Mouse (Mus musculus) frontal cortex, adult 2 months (tissue): ENCODE data around the gene Grn. TPM values are rescaled to one million over a fixed set of nuclear protein-coding genes. Genes with fewer than 3 reads are reported as not detected.
"Not testable (repeated sequence)": the region's sequence is repeated elsewhere in the genome, so short reads cannot be mapped to it uniquely, and the experiment has no call there.

ENCODE experiments used
- DNase-seq, 2 experiments: peaks; one replicate each; pipeline ENCODE4 v3.0.0; 2022; ENCODE audit warnings: low spot score in 1 of 2; ENCODE audit errors: extremely low spot score in 1 of 2
- polyA plus RNA-seq: library from polyadenylated mRNA; depleted of rRNA; stranded (reverse); fragments of >200 nt; gene quantifications from 2 replicates; pipeline ENCODE4 v1.2.3, GENCODE M21; 2012

Grn gene
- polyA plus RNA-seq, 1 experiment: 78.2 TPM

DNA sequence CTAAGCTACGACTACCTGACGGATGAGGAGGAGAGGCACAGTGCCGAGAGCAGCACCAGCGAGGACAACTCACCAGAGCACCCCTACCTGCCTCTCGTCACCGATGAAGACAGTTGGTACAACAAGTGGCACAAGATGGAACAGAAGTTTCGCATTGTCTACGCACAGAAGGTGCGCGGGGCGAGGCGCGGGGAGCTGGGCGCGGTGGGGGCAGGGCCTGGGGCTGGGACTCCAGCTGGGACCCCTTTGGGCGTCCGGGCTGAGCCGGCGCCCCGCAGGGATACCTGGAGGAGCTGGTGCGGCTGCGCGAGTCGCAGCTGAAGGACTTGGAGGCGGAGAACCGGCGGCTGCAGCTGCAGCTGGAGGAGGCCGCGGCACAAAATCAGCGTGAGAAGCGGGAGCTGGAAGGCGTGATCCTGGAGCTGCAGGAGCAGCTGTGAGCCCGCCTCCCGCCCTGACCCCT is 30.5 kb upstream of the Grn start:
- peak in 1 of 2 experiments; percentile 51 for DNase-seq

DNA sequence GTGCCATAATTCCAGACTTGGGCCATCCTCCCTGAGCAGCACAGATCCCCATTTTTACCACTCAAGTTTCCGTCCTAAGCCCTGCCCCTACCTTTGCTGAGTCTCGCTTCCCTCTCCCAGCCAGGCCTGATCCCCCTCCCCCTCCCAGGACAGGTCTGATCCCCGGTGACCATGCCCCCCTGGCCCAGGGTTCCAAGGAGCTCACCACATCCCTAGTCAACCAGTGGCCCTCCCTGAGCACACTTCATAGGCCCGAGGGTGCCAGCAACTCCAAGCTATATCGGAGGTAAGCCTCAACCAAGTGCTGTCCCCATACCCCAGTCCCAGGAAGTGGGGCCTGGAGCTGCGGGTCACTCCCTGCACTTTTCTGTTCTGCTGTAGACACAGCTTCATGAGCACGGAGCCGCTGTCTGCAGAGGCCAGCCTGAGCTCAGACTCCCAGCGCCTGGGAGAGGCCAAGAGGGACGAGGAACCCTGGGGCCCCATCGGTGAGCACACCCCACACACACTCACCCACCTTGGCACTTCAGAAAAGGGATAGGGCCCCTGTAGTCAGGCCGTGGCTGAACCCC is 29.5 kb upstream of the Grn start:
- DNase-seq: no peak

GRCm38 (mm10) chr11:102401898-102402500 is 28.1 kb upstream of the Grn start:
- no peak for DNase-seq

DNA sequence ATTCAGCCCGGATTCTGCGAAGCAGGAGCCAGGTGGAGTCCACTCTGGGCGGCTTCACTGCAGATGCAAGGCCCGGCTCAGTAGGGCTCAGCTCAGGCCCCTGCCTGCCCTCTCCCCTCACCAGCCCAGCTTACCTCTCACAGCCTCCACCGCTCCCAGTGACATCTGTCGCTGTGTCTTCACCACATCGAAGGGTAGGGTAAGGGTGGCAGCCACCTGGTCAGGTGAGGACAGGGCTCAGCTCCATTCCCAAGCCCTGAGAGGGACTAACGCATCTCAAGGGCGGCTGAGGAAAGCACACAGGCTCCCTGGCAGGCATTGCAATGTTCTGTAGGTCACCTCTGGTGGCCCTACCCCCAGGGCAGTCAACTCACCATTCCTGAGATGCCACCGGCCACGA is 26.5 kb upstream of the Grn start:
- DNase-seq: no peak

DNA sequence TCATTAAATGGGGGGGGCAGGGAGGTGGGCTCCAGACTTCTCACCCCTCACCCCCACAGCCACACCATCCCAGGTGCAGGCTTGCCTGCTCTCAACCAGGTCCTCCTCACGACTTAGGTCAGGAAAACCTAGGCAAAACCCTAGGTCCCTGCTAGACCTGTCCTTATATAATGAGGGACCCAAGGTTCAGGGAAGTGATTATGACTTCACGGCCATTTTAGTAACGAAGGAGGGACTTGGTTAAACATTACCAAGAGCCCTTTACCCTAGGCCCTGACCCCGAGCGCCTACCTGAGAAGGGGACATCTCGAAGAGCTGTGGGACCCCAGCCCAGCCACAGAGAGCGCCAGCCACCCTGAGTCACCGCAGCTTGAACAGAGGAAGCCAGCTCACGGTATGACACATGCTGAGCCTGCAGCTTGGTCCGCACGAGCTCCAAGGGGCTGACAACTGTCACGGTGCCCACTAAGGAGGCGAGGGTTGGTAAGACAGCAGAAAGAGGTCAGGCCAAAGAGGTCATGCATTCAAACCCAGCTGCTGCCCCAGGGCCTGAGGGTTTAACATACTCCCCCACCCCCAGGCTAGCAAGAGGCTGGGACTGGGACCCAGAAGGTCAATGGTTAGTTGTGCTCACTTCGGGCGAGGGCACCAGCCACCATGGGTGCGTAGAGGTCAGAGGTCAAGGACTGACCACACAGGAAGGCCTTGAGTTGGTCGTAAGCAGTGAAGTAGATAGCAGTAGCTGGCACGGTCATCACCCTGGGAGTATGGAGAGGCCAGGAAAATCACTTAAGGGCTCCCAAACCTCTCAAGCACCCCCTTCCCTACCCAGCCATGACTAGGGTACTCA is 25.7 kb upstream of the Grn start:
- DNase-seq: no peak

- no peak for DNase-seq
Measured at GRCm38 (mm10) chr11:102405544-102406285, 24.4 kb upstream of the Grn start.

DNA sequence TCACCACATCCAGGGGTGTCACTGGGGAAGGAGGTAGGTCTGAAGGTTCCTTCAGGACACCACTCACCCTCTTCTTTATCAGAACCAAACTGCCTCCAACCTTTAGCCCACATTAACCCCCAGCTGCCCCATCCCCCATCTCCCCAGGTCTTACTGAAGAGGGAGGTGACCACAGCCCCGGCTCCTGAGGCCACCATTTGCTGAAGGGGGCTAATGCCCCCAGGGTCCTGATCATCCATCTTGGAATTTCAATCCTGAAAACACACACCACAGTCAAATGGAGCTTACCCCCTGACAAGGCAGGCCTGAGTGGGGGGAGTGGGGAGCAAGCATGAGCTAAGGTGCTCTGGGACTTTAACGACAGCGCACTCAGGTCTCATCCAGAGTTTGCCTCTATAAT is 23.7 kb upstream of the Grn start:
- DNase-seq: no peak

DNA sequence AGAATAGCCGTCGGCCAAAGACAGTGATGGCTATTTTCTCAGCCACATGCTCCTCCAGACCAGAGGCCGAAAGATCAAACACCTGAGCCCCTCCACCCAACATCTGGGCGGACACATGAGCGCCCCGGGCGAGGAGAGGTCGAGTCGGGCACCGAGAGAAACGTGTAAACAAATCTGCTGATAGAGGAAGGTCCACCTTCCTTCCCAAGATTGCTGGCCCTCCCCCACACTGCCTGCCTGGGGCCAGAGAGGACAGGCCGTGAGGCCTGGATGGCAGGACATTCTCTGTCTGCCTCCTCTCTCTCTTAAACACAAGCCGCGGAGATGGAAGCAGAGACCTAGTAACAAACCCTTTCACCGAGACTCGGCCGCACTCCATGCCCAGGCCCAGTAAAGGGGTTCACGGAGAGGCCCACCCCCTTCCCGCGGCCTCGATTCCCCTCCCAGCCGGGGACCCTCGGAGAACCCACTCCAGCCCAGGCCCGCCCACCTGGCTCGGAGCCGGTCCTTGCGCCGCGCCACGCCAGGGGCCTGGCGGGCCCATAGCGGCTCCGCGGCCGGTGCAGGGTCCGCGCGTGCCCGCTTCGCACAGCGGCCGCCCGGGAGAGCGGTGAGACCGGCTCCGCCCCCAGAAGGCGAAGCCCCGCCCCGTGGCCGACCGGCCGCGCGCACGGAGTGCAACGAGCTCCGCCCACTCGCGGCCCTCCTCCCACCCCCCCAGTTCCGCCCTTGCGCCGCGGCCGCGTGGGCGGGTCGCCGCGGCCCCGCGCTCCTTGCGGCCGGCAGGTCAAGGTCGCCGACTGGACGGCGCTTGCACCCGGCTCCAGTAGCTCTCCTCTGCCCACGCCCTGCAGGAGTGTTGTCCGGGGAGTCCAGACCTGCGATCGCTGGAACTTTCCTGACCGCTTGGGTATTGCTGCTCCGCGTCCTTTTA is 22.9 kb upstream of the Grn start:
- DNase-seq: peak in 1 of 2 experiments; percentile 88

- no peak for DNase-seq
Measured at GRCm38 (mm10) chr11:102407834-102408215, 22.3 kb upstream of the Grn start, which contains the start of gene Slc25a39. TSS of gene Slc25a39 (minus strand) at chr11:102407946.

GRCm38 (mm10) chr11:102408344-102408876 is 21.7 kb upstream of the Grn start:
- DNase-seq: peak; percentile 98 to 99

GRCm38 (mm10) chr11:102408888-102409794 is 21.0 kb upstream of the Grn start:
- no peak for DNase-seq

DNA sequence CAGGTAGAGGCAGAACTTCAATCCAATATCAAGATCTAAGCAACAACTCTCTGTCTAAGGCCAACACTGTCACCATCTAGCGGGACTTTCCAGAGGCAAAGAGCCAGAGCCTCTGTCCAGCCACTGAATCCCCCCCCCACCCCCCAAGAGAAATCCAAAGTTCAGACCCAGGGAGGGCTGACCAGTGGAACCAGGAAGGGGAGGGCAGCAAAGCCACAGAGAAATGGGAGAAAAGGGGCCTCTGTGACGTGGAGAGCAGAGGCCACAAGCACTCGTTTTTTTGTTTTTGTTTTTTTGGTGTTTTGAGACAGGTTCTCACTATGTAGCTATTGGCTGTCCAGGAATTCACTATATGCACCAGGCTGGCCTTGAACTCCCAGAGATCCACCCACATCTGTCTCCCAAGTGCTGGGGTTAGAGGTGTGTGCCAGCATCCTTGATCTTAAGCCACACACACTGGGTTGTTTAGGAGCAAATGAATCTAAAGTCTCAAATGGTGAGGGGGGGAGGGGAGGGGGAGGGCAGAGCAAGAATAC is 20.3 kb upstream of the Grn start:
- DNase-seq: no peak

DNA sequence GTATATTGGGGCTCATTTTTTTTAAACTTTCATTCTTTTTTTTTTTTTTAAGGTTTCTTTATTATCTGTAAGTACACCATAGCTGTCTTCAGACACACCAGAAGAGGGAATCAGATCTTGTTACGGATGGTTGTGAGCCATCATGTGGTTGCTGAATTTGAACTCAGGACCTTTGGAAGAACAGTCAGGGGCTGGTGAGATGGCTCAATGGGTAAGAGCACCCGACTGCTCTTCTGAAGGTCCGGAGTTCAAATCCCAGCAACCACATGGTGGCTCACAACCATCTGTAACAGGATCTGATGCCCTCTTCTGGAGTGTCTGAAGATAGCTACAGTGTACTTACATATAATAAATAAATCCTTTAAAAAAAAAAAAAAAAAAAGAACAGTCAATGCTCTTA is 19.8 kb upstream of the Grn start:
- DNase-seq: not testable (repeated sequence)

DNA sequence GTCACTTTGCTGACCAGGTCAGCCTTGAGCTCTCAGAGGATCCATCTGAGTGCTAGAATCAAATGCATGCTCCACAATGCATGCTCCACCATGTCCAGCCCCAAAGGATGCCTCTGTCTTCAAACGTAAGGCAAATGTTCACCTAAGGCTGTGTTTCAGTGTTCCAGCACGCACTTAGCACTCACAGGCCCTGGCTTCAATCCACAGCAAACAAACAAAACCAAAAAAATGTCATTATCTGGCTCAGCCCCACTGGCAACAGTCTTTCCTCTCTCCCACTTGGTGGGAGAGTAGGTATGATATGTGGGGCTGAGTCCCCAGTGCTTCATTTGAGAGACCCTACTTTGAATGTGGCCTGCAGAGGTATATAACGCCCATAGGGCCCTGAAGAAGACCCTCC is 19.1 kb upstream of the Grn start:
- DNase-seq: no peak

DNA sequence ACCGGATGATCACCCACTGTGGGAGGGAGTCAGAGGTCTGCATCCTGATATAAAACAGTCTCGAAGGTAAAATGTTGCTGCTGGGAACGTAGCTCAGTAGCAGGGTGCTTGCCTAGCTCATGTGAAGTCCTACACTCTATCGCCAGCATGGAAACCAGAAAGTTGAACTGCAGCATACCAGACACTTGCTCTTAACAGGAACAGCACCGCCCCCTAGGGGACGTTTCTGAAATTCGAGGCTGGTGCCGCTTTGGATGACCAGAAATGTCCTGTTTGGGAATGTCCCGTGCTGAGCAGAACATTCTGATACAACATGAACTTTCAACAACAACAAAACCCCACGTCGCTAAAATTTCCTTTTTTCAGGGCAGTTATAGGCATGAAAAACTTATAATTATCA is 18.4 kb upstream of the Grn start:
- DNase-seq: peak in 1 of 2 experiments; percentile 95

GRCm38 (mm10) chr11:102413059-102413458 is 17.1 kb upstream of the Grn start:
- DNase-seq: no peak

GRCm38 (mm10) chr11:102415034-102415802 is 14.9 kb upstream of the Grn start:
- DNase-seq: no peak

DNA sequence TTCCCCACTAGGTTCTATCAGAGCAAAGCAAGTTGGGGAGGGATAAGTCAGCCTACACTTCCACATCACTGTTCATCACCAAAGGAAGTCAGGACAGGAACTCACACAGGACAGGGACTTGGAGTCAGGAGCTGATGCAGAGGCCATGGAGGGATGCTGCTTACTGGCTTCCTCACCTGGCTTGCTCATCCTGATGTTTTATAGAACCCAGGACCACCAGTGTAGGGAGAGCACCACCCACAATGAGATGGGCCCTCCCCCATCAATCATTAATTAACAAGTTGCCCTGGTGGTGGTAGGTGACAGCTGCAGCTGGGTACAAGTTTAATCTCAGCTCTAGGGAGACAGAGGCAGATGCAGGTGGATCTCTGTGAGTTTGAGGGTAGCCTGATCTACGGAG is 13.0 kb upstream of the Grn start:
- no peak for DNase-seq
